In the genomic region with DNA sequence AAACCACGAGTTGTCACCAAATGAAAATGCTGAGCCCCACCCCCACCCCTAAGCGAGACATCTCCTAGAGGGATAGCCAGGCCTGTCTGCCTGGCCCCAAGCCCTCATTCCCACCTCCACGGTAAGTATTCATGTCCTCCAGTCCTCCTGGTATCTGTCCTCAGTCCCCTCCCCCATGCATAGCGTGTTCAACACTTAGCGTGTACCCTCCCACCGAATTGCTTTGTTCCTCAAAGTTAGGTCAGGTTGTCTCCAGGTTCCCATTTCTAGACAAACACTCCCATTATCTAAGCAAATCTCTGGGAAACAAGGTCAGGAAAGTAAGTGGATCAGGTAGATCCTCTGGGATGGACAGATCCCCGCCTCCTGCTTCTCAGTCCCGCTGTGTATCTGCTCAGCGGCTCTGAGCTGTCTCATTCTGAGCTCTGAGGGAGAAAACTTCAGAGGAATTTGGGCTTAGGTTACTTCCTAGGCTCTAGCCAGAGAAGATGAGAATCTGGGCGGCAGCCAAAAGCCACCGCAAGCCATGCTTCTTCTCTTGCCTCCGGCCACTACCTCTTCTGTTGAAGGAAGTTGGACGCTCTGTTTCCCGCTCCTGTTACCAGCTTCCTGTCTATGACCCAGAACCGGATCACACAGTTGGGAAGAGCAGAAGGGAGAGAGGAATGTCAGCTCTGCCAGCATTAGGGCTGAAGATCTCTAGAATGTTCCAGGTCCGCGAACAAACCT, we compare ENCODE assay signal across 12 mouse cellular contexts. TPM values are rescaled to one million over a fixed set of nuclear protein-coding genes. Genes with fewer than 3 reads are reported as not detected.
DNase-seq lines count a peak whose midpoint lies in the region; ATAC-seq lines count a peak whose summit lies in the region.
"Had no signal": no experiment of that assay in that cellular context is flagged by ENCODE, and none has a peak within 500 bp of the region (broad histone marks: within the 10 kb centered on the region; RNA-seq: fewer than 3 reads in every experiment).

No protein-coding gene starts in this region.

- no peak overlapping the region for H3K4me3 ChIP-seq in heart, embryonic 11.5 days (ENCODE audit: low read depth, low read length)
- H3K4me3 ChIP-seq in hindbrain, embryonic 11.5 days (ENCODE audit: low read depth, low read length), result no peak overlapping the region
- H3K4me3 ChIP-seq: forebrain, embryonic 12.5 days; liver, embryonic 13.5 days had no signal

- H3K9ac ChIP-seq in heart, embryonic 11.5 days (ENCODE audit: low read depth, low read length), result no peak overlapping the region
- H3K9ac ChIP-seq in hindbrain, embryonic 11.5 days (ENCODE audit: low read depth, low read length), result no peak overlapping the region
- H3K9ac ChIP-seq: forebrain, embryonic 12.5 days; liver, embryonic 13.5 days had no signal

- no peaks in the 10 kb centered on the region for H3K36me3 ChIP-seq in heart, embryonic 11.5 days (ENCODE audit: control insufficient read depth, insufficient read depth, low read length)
- H3K36me3 ChIP-seq in hindbrain, embryonic 11.5 days (ENCODE audit: control insufficient read depth, insufficient read depth, low read length), result no peaks in the 10 kb centered on the region
- H3K36me3 ChIP-seq: forebrain, embryonic 12.5 days; liver, embryonic 13.5 days had no signal

- no peak overlapping the region for H3K4me2 ChIP-seq in heart, embryonic 11.5 days
- no peak overlapping the region for H3K4me2 ChIP-seq in hindbrain, embryonic 11.5 days (replicated peaks; ENCODE audit: low read depth, low read length)
- H3K4me2 ChIP-seq: forebrain, embryonic 12.5 days; liver, embryonic 13.5 days had no signal

- no peak for ATAC-seq in heart, embryonic 11.5 days (replicated peaks; ENCODE audit: insufficient number of reproducible peaks, low FRiP score, low TSS enrichment)
- no peak for ATAC-seq in hindbrain, embryonic 11.5 days (ENCODE audit: low FRiP score)
- ATAC-seq: intestine, postnatal 0 days had no signal

- no peak overlapping the region for H3K27ac ChIP-seq in heart, embryonic 11.5 days (ENCODE audit: low read depth, low read length)
- no peak overlapping the region for H3K27ac ChIP-seq in hindbrain, embryonic 11.5 days (ENCODE audit: low read depth, low read length)
- H3K27ac ChIP-seq: forebrain, embryonic 12.5 days; liver, embryonic 13.5 days had no signal

- H3K4me1 ChIP-seq in heart, embryonic 11.5 days (ENCODE audit: control insufficient read depth, insufficient read depth, low read length), result no peaks in the 10 kb centered on the region
- H3K4me1 ChIP-seq in hindbrain, embryonic 11.5 days (replicated peaks; ENCODE audit: control insufficient read depth, insufficient read depth, low read length), result no peaks in the 10 kb centered on the region
- H3K4me1 ChIP-seq: forebrain, embryonic 12.5 days had no signal

- WGBS in heart, embryonic 11.5 days (ENCODE audit: insufficient replicate concordance), result 72% methylated on average over 17 of the region's 17 CpGs
- 86% methylated on average over 17 of the region's 17 CpGs for WGBS in hindbrain, embryonic 11.5 days

- no peaks in the 10 kb centered on the region for H3K9me3 ChIP-seq in heart, embryonic 11.5 days (replicated peaks; ENCODE audit: control insufficient read depth, low read length)
- no peaks in the 10 kb centered on the region for H3K9me3 ChIP-seq in hindbrain, embryonic 11.5 days (ENCODE audit: control insufficient read depth, low read length)
- H3K9me3 ChIP-seq: forebrain, embryonic 12.5 days; liver, embryonic 13.5 days had no signal

- no peaks in the 10 kb centered on the region for H3K27me3 ChIP-seq in heart, embryonic 11.5 days (ENCODE audit: control insufficient read depth, insufficient read depth, low read length)
- no peaks in the 10 kb centered on the region for H3K27me3 ChIP-seq in hindbrain, embryonic 11.5 days (ENCODE audit: control insufficient read depth, insufficient read depth, low read length)
- H3K27me3 ChIP-seq: forebrain, embryonic 12.5 days; liver, embryonic 13.5 days had no signal

- DNase-seq in heart, adult 18-20 months, result peak; percentile 43 to 51
- DNase-seq in spleen, adult 18-20 months, result peak; percentile 15 to 18
- no peak for DNase-seq in spleen, adult 12 weeks (ENCODE audit: low spot score)
- DNase-seq in kidney, postnatal 4 days, result peak; percentile 42 to 52
- peak; percentile 24 to 67 for DNase-seq in spleen, postnatal 4 days (ENCODE audit: low spot score in 2 of 2)
- no peak for DNase-seq in hindbrain, embryonic 11.5 days (ENCODE audit: low spot score)
- no peak for DNase-seq in c-Kit-positive CD71-positive TER-119-positive erythroid progenitor cells, embryonic 14.5 days (ENCODE audit: low spot score)
- DNase-seq: cerebellum, adult 2 months; liver, embryonic 13.5 days had no signal

RNA-seq across cellular contexts. Expression of a gene that starts 11.3 kb away (rescaled TPM):
- 10 to 100 TPM; 20.0 to 20.8 TPM for total RNA-seq in heart, adult 18-20 months (2021)
- polyA plus RNA-seq in heart, embryonic 11.5 days (2014; fragmentation: Nextera tagmentation; extraction: Ambion mirVana), result 7.5 and 9.4 TPM in 2 replicates
- polyA plus RNA-seq in hindbrain, embryonic 11.5 days (2014; fragmentation: Nextera tagmentation; extraction: Ambion mirVana), result 7.8 and 9.1 TPM in 2 replicates

Comparison
In these comparisons a context has a peak if more than half of its experiments do, and no peak if none do; other contexts are left out.
1. DNase-seq: peak in heart, adult 18-20 months (2 of 2), spleen, adult 18-20 months (2 of 2), kidney, postnatal 4 days (2 of 2) and spleen, postnatal 4 days (2 of 2); none in spleen, adult 12 weeks (single experiment), hindbrain, embryonic 11.5 days (single experiment) and c-Kit-positive CD71-positive TER-119-positive erythroid progenitor cells, embryonic 14.5 days (single experiment).